Mouse (Mus musculus) cerebellum, adult 2 months (tissue): Measurements from ENCODE around the gene Ldb2.

ENCODE experiments used
- CTCF ChIP-seq: fragments of 200-500 bp; IDR thresholded peaks from 2 replicates; pipeline ENCODE4 v1.5.1; 2011; ENCODE audit warnings: low read depth, mild to moderate bottlenecking, control low read depth, low read length, moderate library complexity, borderline replicate concordance; ENCODE audit not compliant: insufficient read depth
- POLR2A ChIP-seq: fragments of 200-500 bp; IDR thresholded peaks from 2 replicates; pipeline ENCODE4 v1.6.1; 2011; ENCODE audit warnings: low read length, control low read depth, borderline replicate concordance; ENCODE audit not compliant: insufficient read depth

DNA sequence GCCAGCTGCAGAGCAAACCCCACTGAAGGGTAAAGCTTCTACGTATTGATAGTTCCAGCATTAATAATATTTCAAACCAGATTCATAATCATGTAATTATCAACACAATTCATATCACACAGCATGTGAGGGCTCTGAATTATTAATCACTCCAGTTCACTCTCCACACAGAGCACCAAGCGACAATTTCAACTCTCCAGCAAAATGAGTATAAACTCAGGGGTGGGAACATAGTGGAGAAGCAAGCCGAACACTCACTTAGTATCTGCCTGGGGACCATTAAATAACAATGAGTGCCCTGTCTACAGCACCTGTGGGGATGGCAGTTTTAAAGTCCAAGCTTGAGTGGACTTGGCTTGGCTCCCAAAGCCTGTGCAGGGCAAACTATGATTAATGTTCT lies 302.6 kb downstream of the Ldb2 start:
- TF ChIP-seq CTCF: no peak
- no peak for TF ChIP-seq POLR2A
